In the genomic region with DNA sequence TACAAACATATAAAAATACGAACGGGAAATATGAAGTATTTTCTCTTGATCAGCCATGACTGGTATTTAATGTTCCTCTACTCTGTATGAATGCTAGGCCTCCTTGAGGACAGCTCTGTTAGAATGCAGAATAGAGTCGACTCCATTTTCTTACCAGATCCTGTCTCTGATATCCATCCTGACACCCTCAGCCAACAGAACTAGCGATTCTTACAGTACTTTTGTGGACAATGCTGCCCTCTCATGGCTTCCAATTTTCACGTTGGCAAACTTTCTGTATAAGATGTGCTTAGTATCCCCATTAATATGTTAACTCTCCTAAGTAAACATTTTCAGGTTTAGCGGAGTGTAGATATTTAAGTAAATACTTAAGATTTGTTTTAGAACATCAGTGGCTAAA, we compare ENCODE assay signal across 9 mouse cellular contexts.
DNase-seq lines count a peak whose midpoint lies in the region.
"Had no signal": no experiment of that assay in that cellular context is flagged by ENCODE, and none has a peak within 500 bp of the region (broad histone marks: within the 10 kb centered on the region; RNA-seq: fewer than 3 reads in every experiment).

No protein-coding gene starts in this region.

- peak; percentile 6 for DNase-seq in adrenal gland, postnatal 10 days
- no peak for DNase-seq in adrenal gland, postnatal 25 days
- DNase-seq in lung, postnatal 10 days, result peak; percentile 3
- DNase-seq in lung, postnatal 25 days (ENCODE audit: low spot score), result no peak
- peak; percentile 45 for DNase-seq in forelimb bud, embryonic 11.5 days (ENCODE audit: low read depth, low spot score)
- DNase-seq in right cerebral cortex, postnatal 10 days (ENCODE audit: low spot score in 2 of 2), result peak; percentile 35 to 42
- no peak for DNase-seq in urinary bladder, postnatal 36 days (ENCODE audit: low spot score in 2 of 2)
- DNase-seq in urinary bladder, postnatal 4 days (ENCODE audit: low spot score in 2 of 2), result no peak
- DNase-seq: adrenal gland, postnatal 36 days had no signal

Comparison
In these comparisons a context has a peak if more than half of its experiments do, and no peak if none do; other contexts are left out.
1. DNase-seq: peak in adrenal gland, postnatal 10 days (single experiment), lung, postnatal 10 days (single experiment), forelimb bud, embryonic 11.5 days (single experiment) and right cerebral cortex, postnatal 10 days (2 of 2); none in adrenal gland, postnatal 25 days (single experiment), lung, postnatal 25 days (single experiment), urinary bladder, postnatal 36 days (0 of 2) and urinary bladder, postnatal 4 days (0 of 2).